Mouse (Mus musculus) CH12.LX (cell line): ENCODE measurements around the gene Ptpn23. TPM values are rescaled to one million over a fixed set of nuclear protein-coding genes. Genes with fewer than 3 reads are reported as not detected.

Experiments
- DNase-seq: peaks from one replicate; pipeline ENCODE4 v3.0.0-alpha.2; 2013; ENCODE audit errors: extremely low read depth
- H3K27ac ChIP-seq: 2 replicates; pipeline ENCODE4 v1.5.1; 2012; ENCODE audit warnings: low read depth, mild to moderate bottlenecking, control low read depth, moderate library complexity; ENCODE audit not compliant: insufficient read depth
- H3K27me3 ChIP-seq: replicated peaks from 2 replicates; pipeline ENCODE3; 2012; ENCODE audit warnings: inconsistent platforms
- H3K36me3 ChIP-seq, 2 experiments: replicated peaks in 1 of 2; 2 replicates each; pipeline versions ENCODE3 to v1.6.1; 2012; ENCODE audit warnings: inconsistent platforms in 1 of 2, low read length in 1 of 2, mild to moderate bottlenecking in 1 of 2, mixed read lengths in 1 of 2, moderate library complexity in 1 of 2; ENCODE audit not compliant: control insufficient read depth in 1 of 2, insufficient read depth in 1 of 2
- H3K4me1 ChIP-seq, 2 experiments: 2 replicates each; pipeline ENCODE4 v1.6.1; 2012; ENCODE audit warnings: inconsistent platforms in 1 of 2, moderate library complexity in 1 of 2; ENCODE audit not compliant: insufficient read depth in 2 of 2, control insufficient read depth in 1 of 2
- H3K4me2 ChIP-seq: 2 replicates; pipeline ENCODE4 v1.6.1; 2012; ENCODE audit warnings: low read depth, mild to moderate bottlenecking, control low read depth; ENCODE audit not compliant: poor library complexity, insufficient read depth, severe bottlenecking
- H3K4me3 ChIP-seq, 3 experiments: fragments of 150-350 bp in 1 of 3; sonication (generic) in 1 of 3; replicated peaks in 1 of 3; 2 replicates each; pipeline versions ENCODE3 to v1.5.1; 2011 to 2012; ENCODE audit warnings: low read depth in 2 of 3, low read length in 2 of 3, mild to moderate bottlenecking in 2 of 3, moderate library complexity in 2 of 3, control low read depth in 1 of 3, improper control_type of control experiment in 1 of 3, inconsistent platforms in 1 of 3, mixed read lengths in 1 of 3; ENCODE audit not compliant: poor library complexity in 1 of 3
- H3K79me2 ChIP-seq: replicated peaks from 2 replicates; pipeline ENCODE4 v1.6.1; 2012; ENCODE audit warnings: mild to moderate bottlenecking, moderate library complexity; ENCODE audit not compliant: control insufficient read depth, poor library complexity, insufficient read depth, severe bottlenecking; ENCODE audit errors: extremely low read depth
- H3K9ac ChIP-seq: 2 replicates; pipeline ENCODE4 v1.6.1; 2012; ENCODE audit warnings: low read depth, mild to moderate bottlenecking, control low read depth, moderate library complexity; ENCODE audit not compliant: insufficient read depth
- H3K9me3 ChIP-seq: replicated peaks from 2 replicates; pipeline ENCODE3; 2012; ENCODE audit warnings: low read length, inconsistent platforms, mixed read lengths
- CHD2 ChIP-seq: IDR thresholded peaks from 2 replicates; pipeline ENCODE4 v1.6.1; 2011; ENCODE audit warnings: low read length, improper control_type of control experiment
- CTCF ChIP-seq, 2 experiments: IDR thresholded peaks in 1 of 2; conservative IDR thresholded peaks in 1 of 2; 2 replicates each; pipeline ENCODE4 v1.5.1; 2011 to 2012; ENCODE audit warnings: low read depth in 2 of 2, low read length in 2 of 2, improper control_type of control experiment in 1 of 2, inconsistent platforms in 1 of 2, mild to moderate bottlenecking in 1 of 2, moderate library complexity in 1 of 2
- E2F4 ChIP-seq: IDR thresholded peaks from 2 replicates; pipeline ENCODE4 v1.6.1; 2011; ENCODE audit warnings: low read depth, low read length, improper control_type of control experiment; ENCODE audit not compliant: insufficient replicate concordance
- ELF1 ChIP-seq: IDR thresholded peaks from 2 replicates; pipeline ENCODE4 v1.6.1; 2014; ENCODE audit warnings: low read depth, mild to moderate bottlenecking, inconsistent platforms, low read length, improper control_type of control experiment
- GABPA ChIP-seq: IDR thresholded peaks from 2 replicates; pipeline ENCODE4 v1.6.1; 2012; ENCODE audit warnings: low read depth, low read length, improper control_type of control experiment, inconsistent platforms; ENCODE audit not compliant: insufficient replicate concordance
- MAFK ChIP-seq: IDR thresholded peaks from 2 replicates; pipeline ENCODE4 v1.6.1; 2011; ENCODE audit warnings: low read length, improper control_type of control experiment; ENCODE audit not compliant: insufficient replicate concordance
- MAZ ChIP-seq: IDR thresholded peaks from 2 replicates; pipeline ENCODE4 v1.6.1; 2012; ENCODE audit warnings: low read depth, mild to moderate bottlenecking, inconsistent platforms, low read length, improper control_type of control experiment, moderate library complexity
- MEF2A ChIP-seq: IDR thresholded peaks from 2 replicates; pipeline ENCODE4 v1.6.1; 2014; ENCODE audit warnings: low read depth, mild to moderate bottlenecking, inconsistent platforms, low read length, improper control_type of control experiment, borderline replicate concordance
- MXI1 ChIP-seq: IDR thresholded peaks from 2 replicates; pipeline ENCODE4 v1.6.1; 2011; ENCODE audit warnings: mild to moderate bottlenecking, low read depth, low read length, improper control_type of control experiment
- MYC ChIP-seq: IDR thresholded peaks from 2 replicates; pipeline ENCODE4 v1.6.1; 2011; ENCODE audit warnings: low read depth, mild to moderate bottlenecking, improper control_type of control experiment, low read length
- NELFE ChIP-seq: IDR thresholded peaks from 2 replicates; pipeline ENCODE4 v1.6.1; 2011; ENCODE audit warnings: low read depth, low read length, improper control_type of control experiment
- NRF1 ChIP-seq: IDR thresholded peaks from 2 replicates; pipeline ENCODE4 v1.6.1; 2014; ENCODE audit warnings: low read depth, mild to moderate bottlenecking, inconsistent platforms, low read length, improper control_type of control experiment, moderate library complexity
- PAX5 ChIP-seq: IDR thresholded peaks from 2 replicates; pipeline ENCODE4 v1.6.1; 2012; ENCODE audit warnings: low read length, inconsistent platforms, mixed read lengths
- RAD21 ChIP-seq: IDR thresholded peaks from 2 replicates; pipeline ENCODE4 v1.6.1; 2011; ENCODE audit warnings: low read depth, mild to moderate bottlenecking, low read length, improper control_type of control experiment, moderate library complexity
- RCOR1 ChIP-seq: conservative IDR thresholded peaks from 2 replicates; pipeline ENCODE4 v1.6.1; 2012; ENCODE audit warnings: low read depth, mild to moderate bottlenecking, inconsistent platforms, low read length, improper control_type of control experiment
- SIN3A ChIP-seq: IDR thresholded peaks from 2 replicates; pipeline ENCODE4 v1.6.1; 2012; ENCODE audit warnings: low read length, improper control_type of control experiment, inconsistent platforms
- TBP ChIP-seq: conservative IDR thresholded peaks from 2 replicates; pipeline ENCODE4 v1.6.1; 2011; ENCODE audit warnings: low read depth, low read length, improper control_type of control experiment
- TCF12 ChIP-seq: IDR thresholded peaks from 2 replicates; pipeline ENCODE4 v1.6.1; 2014; ENCODE audit warnings: low read depth, mild to moderate bottlenecking, inconsistent platforms, low read length, improper control_type of control experiment
- UBTF ChIP-seq: IDR thresholded peaks from 2 replicates; pipeline ENCODE4 v1.6.1; 2012; ENCODE audit warnings: low read depth, mild to moderate bottlenecking, inconsistent platforms, low read length, improper control_type of control experiment, moderate library complexity
- USF1 ChIP-seq: IDR thresholded peaks from 2 replicates; pipeline ENCODE4 v1.6.1; 2014; ENCODE audit warnings: low read depth, mild to moderate bottlenecking, inconsistent platforms, low read length, improper control_type of control experiment
- ZC3H11A ChIP-seq: IDR thresholded peaks from 2 replicates; pipeline ENCODE4 v1.6.1; 2012; ENCODE audit warnings: low read depth, mild to moderate bottlenecking, inconsistent platforms, low read length, improper control_type of control experiment
- ZKSCAN1 ChIP-seq: IDR thresholded peaks from 2 replicates; pipeline ENCODE4 v1.6.1; 2012; ENCODE audit warnings: low read depth, inconsistent platforms, low read length, improper control_type of control experiment, borderline replicate concordance
- ZNF384 ChIP-seq: IDR thresholded peaks from 2 replicates; pipeline ENCODE4 v1.6.1; 2012; ENCODE audit warnings: low read depth, low read length, improper control_type of control experiment, inconsistent platforms
- dilution Hi-C: fragments of 300-500 bp; cut with MboI; formaldehyde crosslinking; loops from 2 replicates; pipeline ENCODE4 v1.14.3; 2020; ENCODE audit warnings: low sequenced_read_pairs; ENCODE audit not compliant: extremely low pct_unique_long_range_greater_than_20kb, extremely low pct_ligation_motif_present
- in situ Hi-C: fragments of 300-500 bp; cut with MboI; formaldehyde crosslinking; loops from 3 replicates; pipeline ENCODE4 v1.14.3; 2019; ENCODE audit warnings: low sequenced_read_pairs, low pct_ligation_motif_present, low pct_unique_long_range_greater_than_20kb, mixed read lengths
- polyA plus RNA-seq: library from polyadenylated mRNA; unstranded; fragments of >175 nt; gene quantifications from 2 replicates; pipeline ENCODE4 v1.2.1, GENCODE M21; 2012; ENCODE audit warnings: low read depth; ENCODE audit not compliant: insufficient read length
- total RNA-seq, 2 experiments: library from RNA; depleted of rRNA; stranded (reverse); fragments of 300-350 nt in 1 of 2; fragments of >200 nt in 1 of 2; gene quantifications; 2 replicates each; pipeline ENCODE4 v1.2.3; 2012 to 2014

The Ptpn23 gene
- total and polyA plus RNA-seq, 3 experiments: 3.4 to 41.7 (median 12.7) TPM

GRCm38 (mm10) chr9:110362337-110362736, 45.7 kb downstream of the Ptpn23 start:
- Histone ChIP-seq H3K9ac (no peak overlapping the region), H3K79me2 (no peaks in the 10 kb centered on the region), H3K36me3 (peaks cover 25 to 71% of the 10 kb centered on the region in 2 experiments), H3K27ac (no peak overlapping the region), H3K4me2 (no peak overlapping the region), H3K4me3 (no peak overlapping the region), H3K4me1 (peaks cover 5 to 13% of the 10 kb centered on the region in 2 experiments; a peak in 3 of 4 replicates), H3K27me3 (no peaks in the 10 kb centered on the region), H3K9me3 (no peaks in the 10 kb centered on the region)
- TF ChIP-seq ELF1 (no peak), MYC (no peak), CHD2 (no peak), MEF2A (no peak), TBP (no peak), E2F4 (no peak), GABPA (no peak), UBTF (no peak), CTCF (conservative IDR thresholded peaks at IDR 0.05 in 1 of 2, IDR thresholded peaks at IDR 0.05 in 1 of 2; ENCODE audit: low read depth in 2 of 2, low read length in 2 of 2) (no peak), ZKSCAN1 (no peak), RCOR1 (no peak), USF1 (no peak), MXI1 (no peak), RAD21 (no peak)
- in situ Hi-C loops: no loop called here
- dilution Hi-C loops: no loop called here
- no peak for DNase-seq

GRCm38 (mm10) chr9:110361299-110361698, 46.7 kb downstream of the Ptpn23 start:
- no peaks in the 10 kb centered on the region for H3K27me3 ChIP-seq
- H3K9me3 ChIP-seq: no peaks in the 10 kb centered on the region
- H3K27ac ChIP-seq: no peak overlapping the region
- no peak overlapping the region for H3K4me2 ChIP-seq
- peaks cover 25 to 64% of the 10 kb centered on the region in 2 experiments for H3K36me3 ChIP-seq
- H3K79me2 ChIP-seq: no peaks in the 10 kb centered on the region
- in situ Hi-C loops: no loop called here
- H3K4me1 ChIP-seq: peaks cover 5 to 23% of the 10 kb centered on the region in 2 experiments; a peak in 3 of 4 replicates
- dilution Hi-C loops: no loop called here
- TF ChIP-seq UBTF (no peak), USF1 (no peak), MAZ (no peak), MAFK (no peak), NELFE (no peak), TCF12 (no peak), MXI1 (no peak), NRF1 (no peak), E2F4 (no peak), PAX5 (no peak), ZNF384 (no peak), SIN3A (no peak), ZC3H11A (no peak), CTCF (conservative IDR thresholded peaks at IDR 0.05 in 1 of 2, IDR thresholded peaks at IDR 0.05 in 1 of 2; ENCODE audit: low read depth in 2 of 2, low read length in 2 of 2) (no peak)
- H3K4me3 ChIP-seq: no peak overlapping the region
- DNase-seq: no peak
- H3K9ac ChIP-seq: no peak overlapping the region
